Mouse (Mus musculus): ENCODE measurements at regions not wholly inside any gene's neighbourhood (a gene's known extent, or its start where the extent isn't known, plus 50 kb on each side); places are given as distances from the start of the nearest gene placed in this dataset.

DNA sequence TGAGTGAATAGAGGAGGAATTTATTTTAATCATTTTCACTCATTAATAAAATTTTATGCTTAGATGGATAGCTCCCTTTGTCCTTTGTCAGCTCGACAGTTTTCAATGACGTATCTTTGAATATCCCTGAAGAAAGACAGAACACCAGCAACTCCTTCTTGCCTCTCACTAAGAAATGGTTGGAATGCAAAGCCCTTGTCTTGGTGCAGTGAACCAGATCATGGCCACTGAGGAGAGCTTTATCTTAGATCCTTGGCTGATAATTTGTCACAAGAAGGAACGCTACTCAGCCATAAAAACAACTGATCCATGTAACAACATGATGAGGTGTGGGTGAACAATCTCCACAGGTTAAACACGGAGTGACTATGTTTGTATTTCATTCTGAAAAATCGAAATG is 73.5 kb upstream of the Plppr5 start:
- TF ChIP-seq CTCF (IDR thresholded peaks at IDR 0.05; ENCODE audit: low read depth, low read length) (no peak), GATA1 (IDR thresholded peaks at IDR 0.05; ENCODE audit: borderline replicate concordance, low read length) (no peak), TAL1 (conservative IDR thresholded peaks at IDR 0.05; ENCODE audit: low read depth, low read length) (no peak), POLR2AphosphoS5 (IDR thresholded peaks at IDR 0.05; ENCODE audit: insufficient replicate concordance, low read depth, low read length) (no peak), GATA2 (IDR thresholded peaks at IDR 0.05; ENCODE audit: borderline replicate concordance, low read depth, low read length) (no peak)
